Mouse (Mus musculus): Measurements from ENCODE around the gene Pfkp. TPM values are rescaled to one million over a fixed set of nuclear protein-coding genes. Genes with fewer than 3 reads are reported as not detected.

Pfkp gene
- total RNA-seq, 2 experiments from 2014 or later: 96.3 to 122 TPM

DNA sequence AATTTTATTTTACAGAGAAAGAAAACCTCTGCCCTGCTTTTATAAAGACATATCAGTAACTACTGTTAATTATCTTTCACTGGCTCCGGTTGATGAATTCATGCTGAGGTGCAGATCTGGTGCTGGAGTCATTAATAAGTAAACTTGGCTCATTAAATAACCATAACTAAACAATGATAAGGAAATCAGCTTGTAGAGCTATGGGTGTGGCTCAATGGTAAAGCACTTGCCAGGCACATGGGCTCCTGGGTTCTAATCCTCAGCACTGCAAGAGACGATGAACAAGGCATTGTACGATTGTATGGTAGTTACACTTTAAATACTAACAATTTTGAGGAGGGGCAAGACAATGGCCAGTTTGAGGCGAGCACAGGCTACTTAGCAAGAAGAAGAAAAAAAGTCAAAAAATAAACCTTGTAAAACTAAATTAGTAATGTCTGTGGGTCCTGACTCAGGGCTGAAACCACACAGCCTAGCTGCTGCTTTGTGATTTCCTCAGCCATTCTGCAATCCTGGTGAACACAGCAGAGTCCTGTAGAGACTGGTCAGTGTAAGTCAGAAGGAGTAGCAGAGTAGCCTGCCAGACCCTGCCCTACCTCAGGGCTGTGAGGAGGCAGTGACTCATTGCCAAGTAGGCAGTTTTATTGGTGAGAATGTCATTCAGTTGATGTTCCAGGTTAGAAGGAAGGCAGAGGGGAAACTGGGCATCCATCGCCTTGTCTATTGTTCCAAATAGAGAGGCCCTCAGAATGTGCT, 34.7 kb downstream of the Pfkp start:
- no peak for DNase-seq (ENCODE audit: low spot score in 2 of 2)

DNA sequence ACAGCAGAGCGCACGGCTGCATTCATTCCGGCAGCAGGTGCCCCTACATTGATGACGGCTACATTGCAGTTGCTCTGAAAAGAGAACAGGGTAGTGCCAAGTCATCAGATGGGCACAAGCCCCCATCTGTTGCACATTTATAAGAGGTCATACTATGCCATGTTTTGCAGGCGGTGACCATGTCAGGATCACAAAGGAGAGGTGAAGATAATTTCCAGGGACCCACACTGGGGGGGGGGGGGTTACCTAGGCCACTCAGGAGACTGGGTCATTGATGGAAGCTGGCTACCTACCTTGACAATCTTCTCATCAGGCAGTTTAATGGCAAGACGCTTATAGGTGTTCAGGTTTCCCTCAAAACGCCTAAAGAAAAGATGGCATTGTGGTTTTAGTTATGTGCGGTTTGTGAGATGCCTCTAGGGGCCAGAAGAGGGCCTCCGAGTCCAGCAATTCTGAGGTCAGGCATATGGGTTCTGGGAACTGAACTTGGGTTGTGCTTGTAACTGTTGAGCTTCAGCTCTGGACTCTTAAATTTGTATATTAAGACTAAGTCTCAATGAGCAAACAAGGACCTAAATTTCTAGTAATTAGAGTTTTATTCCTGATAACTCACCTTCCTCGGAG, 45.7 kb downstream of the Pfkp start:
- no peak for DNase-seq (ENCODE audit: low spot score in 2 of 2)

DNA sequence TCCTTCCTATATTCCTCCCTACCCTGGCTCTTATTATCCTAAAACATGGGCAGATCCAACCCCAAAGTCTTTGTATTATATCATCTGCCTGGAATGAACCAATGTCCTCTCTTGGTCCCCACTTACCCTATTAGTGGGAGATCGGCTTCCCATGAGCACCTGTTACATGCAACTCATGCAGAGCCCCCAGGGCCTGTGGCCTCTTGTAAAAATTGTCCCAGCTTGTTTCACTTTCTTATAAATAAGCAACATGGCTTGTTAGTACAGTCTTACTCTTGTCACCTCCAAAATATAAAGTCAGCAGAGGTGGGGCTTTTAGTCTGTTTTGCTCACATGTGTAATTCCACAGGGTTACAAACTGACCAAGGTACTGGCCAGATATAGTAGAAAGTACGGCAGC, 46.9 kb downstream of the Pfkp start:
- DNase-seq (ENCODE audit: low spot score in 2 of 2): no peak

DNA sequence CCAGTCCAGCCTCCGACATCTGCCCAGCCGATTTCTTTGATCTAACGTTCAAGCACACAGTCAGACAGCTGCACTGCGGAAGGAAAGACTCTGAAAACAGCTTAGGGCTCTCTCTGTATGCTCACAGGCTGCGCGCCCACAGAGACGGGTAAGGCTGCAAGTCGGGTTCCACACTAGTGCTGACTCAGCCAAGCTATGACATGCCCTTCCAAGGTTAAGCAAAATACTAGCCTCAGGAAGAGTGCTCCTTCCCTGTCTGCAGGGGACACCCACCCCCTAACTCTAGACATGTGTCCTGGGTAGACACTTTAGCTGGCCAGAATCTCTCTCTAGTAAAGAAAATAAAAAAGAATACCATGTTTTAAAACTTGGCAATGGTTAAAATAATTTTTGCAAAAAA, 48.0 kb downstream of the Pfkp start:
- no peak for DNase-seq (ENCODE audit: low spot score in 2 of 2)

DNA sequence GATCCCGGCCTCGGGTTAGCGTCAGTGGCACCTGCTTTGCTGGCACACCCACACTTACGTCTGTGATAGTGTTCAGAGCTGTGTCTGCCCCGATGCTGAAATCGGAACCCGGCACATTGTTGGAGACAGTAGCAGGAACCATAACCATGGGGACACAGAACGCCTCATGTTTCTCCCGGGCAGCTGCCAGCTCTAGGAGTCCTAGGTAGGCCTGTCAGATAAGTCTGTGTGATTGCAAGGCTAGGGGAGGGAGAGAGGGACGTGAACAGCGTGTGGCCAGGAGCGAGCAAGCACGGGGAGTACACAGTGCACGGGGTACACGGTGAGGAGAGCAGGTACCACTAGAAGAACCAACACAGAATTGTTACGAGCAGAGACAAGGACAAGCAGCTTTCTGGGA, 50.8 kb downstream of the Pfkp start:
- no peak for DNase-seq (ENCODE audit: low spot score in 2 of 2)

DNA sequence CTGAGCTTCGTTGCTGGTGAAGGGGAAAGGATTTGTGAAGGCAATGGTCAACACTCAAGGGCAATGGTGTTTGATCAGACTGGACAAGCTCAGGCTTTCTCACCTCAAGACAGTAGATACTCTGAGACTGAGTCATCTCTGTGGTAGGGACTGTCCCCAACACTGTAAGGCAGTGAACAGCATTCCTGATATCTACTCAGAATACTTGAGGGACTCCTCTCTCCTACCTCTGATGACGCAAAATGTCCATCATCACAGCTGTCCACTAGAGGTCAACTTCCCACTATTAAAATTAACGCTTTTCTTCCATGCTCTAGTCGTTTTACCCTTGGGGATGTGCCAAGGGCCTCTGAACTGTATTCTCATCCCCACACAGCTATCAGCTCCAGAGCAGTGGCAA, 53.2 kb downstream of the Pfkp start:
- DNase-seq (ENCODE audit: low spot score in 2 of 2): no peak

DNA sequence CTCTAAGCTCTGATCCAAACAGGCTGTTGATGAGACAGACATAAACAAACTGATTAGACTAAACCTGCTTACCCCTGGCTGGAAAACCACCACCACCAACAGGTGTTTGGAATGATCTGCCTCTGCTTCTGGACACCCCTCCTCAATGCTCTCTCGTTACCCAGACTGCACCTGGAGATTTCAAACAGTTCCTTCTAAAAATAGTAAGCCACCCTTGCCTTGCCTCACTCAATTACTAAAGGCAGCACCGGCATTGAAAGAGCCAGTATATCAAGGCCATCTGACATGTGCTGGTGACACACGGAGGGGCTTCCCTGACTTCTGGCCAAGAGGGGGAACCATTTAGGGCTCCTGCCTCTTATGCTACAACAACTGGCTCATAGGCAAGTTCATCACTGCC, 57.7 kb downstream of the Pfkp start:
- no peak for DNase-seq (ENCODE audit: low spot score in 2 of 2)

DNA sequence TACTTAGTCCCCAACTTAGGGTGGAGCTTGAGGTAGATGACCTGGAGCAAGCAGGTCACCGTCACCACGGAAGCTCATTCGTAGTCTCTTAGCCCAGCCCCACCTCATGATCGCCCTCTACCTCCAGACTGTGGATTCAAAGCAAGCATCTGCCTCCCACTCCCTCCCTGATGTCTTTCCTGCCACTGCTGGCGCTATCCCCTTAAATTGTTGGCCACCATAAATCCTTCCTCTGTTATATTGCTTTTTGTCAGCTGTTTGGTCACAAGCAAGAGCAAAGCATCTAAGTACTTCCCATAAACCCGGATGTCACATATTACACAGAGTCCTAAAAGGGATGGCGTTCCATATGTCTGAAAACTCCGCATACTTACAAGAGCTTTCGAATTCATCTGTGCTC, 62.6 kb downstream of the Pfkp start:
- DNase-seq (ENCODE audit: low spot score in 2 of 2): no peak

DNA sequence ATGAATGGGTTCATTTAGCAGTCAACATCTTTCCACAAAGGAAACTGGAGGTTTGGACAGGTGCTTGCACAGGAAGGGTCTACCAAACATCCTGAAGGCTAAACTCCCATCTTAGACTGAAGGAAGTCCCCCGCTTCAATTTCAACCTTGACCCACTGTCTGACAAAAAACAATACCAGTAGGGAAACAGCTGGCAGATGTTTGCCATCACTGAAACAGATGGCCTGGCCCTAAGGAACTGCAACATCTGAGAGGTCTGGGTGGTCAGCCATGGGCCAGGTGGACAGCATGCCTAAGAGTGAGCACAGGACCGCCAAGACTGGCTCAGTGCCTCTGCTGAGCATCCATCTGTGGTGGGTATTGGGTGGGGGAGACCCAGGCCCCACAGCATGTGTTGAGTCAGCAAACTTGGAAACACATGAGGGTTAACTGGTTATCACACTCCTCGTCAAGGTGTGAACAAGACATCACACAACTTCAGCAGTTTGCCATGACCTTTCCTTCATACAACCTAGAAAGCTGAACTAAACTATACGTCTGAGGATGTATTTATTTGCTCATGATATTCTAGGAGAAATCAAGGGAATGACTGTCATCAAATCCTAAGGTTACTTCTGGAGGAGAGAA, 65.0 kb downstream of the Pfkp start:
- no peak for DNase-seq (ENCODE audit: low spot score in 2 of 2)

DNA sequence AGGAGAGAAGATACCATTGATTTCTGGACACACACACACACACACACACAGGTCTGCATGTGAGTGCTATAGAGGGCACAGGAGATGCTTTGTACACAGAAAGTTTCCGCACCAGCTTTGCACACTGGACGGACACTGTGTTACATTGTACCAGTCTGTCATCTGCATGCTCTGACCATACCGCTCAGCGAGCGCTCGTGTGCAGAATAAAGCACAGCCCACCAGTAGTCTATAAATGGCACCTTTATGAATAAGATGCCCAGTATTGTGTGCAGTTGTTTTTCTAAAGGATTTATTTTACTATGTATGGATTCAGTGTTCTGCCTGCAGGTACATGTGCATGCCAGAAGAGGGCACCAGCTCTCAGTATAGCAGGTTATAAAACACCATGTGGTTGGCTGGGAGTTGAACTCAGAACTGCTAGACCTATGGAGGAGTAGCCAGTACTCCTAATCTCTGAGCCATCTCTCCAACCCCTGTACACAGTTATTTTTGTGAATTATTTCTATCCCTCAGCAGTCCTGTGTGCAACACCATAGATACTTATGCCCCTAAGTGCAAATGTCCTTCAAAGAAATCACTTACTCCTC, 72.6 kb downstream of the Pfkp start:
- DNase-seq (ENCODE audit: low spot score in 2 of 2): no peak

DNA sequence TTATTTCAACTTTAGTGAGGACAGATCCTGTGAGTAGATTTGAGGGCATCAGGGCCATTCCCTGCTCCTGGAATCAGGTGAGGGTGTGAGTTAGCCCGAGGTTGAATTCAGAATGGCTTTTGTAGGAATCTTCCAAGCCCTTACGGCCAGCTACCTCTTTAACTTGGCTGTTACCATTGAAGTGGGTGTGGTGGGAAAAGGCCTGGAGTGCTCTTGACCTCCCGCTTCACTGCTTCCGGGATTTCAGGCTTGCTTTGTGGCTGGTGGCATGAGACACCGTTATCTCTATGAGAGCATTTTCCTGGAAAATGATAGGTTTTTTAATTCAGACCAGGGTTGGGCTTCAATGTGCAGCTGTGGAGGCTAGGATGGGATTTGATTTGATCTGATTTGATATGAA, 83.0 kb downstream of the Pfkp start:
- no peak for DNase-seq (ENCODE audit: low spot score in 2 of 2)

DNA sequence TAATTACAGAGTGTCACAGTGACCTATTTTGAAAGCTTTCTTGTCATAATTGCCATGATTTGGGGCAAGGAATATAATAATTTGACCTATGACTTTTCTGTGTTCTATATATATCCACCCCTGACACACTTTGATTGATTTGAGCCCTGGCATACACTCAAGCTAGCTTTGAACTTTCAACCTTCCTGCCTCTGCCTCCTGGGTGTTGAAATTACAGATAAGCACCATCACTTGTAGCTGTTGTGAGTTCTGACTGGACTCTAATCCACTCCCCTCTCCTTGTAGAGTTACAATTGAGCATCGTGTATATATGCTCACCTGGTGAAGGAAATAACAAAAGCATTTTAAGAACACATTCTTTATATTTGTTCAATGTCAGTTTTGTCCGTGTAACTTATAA, 86.2 kb downstream of the Pfkp start:
- DNase-seq (ENCODE audit: low spot score in 2 of 2): no peak

DNA sequence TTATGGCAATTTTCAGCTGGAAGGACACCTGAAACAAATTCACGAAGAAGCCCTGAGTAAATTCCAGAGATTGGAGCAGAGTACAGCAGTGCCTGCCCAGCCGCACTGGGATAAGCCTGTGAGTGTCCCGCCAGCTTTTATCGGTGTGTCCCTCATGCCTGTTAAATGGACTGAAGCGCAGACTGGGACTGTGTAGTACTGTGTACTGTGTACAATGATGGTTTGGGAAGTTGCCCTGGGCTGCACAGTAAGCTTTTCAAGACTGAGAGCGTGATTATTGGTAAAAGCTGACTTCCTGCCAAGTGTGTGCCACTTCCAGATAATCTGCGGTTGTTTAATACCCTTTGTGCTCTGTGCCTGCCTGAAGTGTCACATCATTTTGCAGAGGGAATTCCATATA, 90.8 kb downstream of the Pfkp start:
- no peak for DNase-seq (ENCODE audit: low spot score in 2 of 2)

DNA sequence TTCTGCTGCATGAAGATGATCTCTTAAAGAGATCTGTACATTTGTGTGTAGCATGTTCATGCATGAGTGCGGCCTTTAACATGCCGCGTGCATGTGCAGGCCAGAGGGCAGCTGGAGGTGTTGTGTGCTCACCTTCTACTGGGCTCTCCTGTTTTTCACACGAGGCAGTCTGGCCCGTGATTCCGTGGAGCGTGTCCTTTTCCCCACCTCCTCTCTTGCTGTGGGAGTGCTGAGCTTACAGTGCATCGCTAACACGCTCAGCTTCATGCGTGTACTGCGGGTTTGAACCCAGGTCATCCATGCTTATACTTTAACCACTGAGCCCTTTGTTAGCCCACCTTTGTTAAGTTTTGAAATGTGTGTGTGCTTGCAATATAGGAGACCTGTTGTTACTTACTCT, 92.9 kb downstream of the Pfkp start:
- DNase-seq (ENCODE audit: low spot score in 2 of 2): no peak

DNA sequence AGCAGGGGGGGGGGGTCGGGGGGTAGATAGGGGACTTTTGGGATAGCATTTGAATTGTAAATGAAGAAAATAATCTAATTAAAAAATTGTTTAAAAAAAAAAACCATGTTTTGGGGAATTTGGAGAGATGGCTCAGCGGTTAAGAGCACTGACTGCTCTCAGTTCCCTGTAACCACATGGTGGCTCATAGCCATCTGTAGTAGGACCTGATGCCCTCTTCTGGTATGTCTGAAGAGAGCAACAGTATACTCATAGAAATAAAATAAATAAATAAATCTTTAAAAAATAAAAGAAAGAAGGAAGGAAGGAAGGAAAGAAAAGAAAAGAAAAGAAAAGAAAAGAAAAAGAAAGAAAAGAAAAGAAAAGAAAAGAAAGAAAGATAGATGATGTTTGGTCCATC, 94.9 kb downstream of the Pfkp start:
- no peak for DNase-seq (ENCODE audit: low spot score in 2 of 2)

DNA sequence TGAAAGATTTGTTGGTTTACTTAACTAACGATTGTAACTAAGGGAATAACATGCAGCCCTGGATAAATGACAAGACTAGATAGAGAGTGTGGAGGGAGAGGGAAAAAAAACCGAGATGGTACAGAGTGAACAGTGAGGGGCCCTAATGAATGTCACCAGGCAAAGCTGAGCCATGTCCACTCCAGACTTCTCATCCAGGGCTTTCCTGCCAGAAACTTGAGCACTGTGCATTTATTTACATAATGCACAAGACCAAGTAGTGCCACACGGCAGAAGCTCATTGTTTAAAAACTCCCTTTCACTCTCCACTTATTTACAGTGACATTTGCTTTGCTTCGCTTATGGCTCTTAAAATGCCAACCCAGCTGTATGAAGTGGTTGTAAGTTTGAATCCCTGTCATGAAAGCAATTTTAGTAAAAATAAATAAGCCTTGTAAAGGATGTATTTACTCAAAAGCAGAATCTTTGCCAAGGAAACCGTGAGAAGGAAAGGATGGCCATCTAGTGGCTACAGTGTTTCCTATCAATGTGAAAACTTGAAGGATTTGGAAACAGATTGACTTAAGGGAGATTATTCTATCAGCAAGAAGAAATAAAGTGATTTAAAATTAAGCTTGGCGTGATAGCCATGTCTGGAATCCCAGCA, 113.2 kb downstream of the Pfkp start:
- no peak for DNase-seq (ENCODE audit: low spot score in 2 of 2)

DNA sequence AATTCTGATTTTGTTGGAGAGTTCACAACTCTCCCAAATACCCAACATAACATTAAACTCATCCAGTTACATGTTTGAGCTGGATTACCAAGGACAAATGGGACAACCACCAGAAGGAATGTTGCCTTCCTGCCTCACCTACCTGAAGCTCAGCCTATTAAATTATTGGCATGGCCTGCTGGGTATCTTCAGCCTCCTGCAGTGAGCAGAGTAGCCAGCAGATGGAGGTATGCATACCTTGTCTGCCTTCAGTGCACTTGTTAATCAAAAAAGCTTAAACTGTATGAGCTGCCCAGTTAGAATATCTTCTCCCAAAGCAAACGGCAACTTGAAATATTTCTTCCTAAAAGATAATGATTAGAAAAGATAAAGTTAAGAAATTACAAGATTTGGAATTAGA, 115.9 kb downstream of the Pfkp start:
- DNase-seq (ENCODE audit: low spot score in 2 of 2): no peak

Other genes starting within 250 kb of the Pfkp start
- gene Pitrm1, start 100.6 kb downstream of the Pfkp start, total RNA-seq (2021): 100 to 1,000 TPM; 108 to 186 TPM